Mouse (Mus musculus): Measurements from ENCODE around the gene Susd3. TPM values are rescaled to one million over a fixed set of nuclear protein-coding genes. Genes with fewer than 3 reads are reported as not detected.

Gene Susd3
- total RNA-seq, 2 experiments from 2014 or later, result 8.2 to 11.3 TPM

GRCm38 (mm10) chr13:49188219-49188965 is 60.1 kb downstream of the Susd3 start:
- no peak for DNase-seq (ENCODE audit: low spot score in 2 of 2)

- DNase-seq (ENCODE audit: low spot score in 2 of 2), result peak; percentile 67 to 75
Observed at GRCm38 (mm10) chr13:49187288-49188218, 61.0 kb downstream of the Susd3 start, which contains the start of gene Ninj1. Gene Ninj1, plus strand, starts transcription at chr13:49187485.

GRCm38 (mm10) chr13:49186798-49187287 is 61.7 kb downstream of the Susd3 start:
- no peak for DNase-seq (ENCODE audit: low spot score in 2 of 2)

- DNase-seq (ENCODE audit: low spot score in 2 of 2), result no peak
Observed at GRCm38 (mm10) chr13:49183646-49184045, 64.9 kb downstream of the Susd3 start.

GRCm38 (mm10) chr13:49183161-49183560 is 65.3 kb downstream of the Susd3 start:
- DNase-seq (ENCODE audit: low spot score in 2 of 2), result no peak

- DNase-seq (ENCODE audit: low spot score in 2 of 2), result no peak
Observed at GRCm38 (mm10) chr13:49181411-49181984, 67.0 kb downstream of the Susd3 start.

GRCm38 (mm10) chr13:49180691-49181090 is 67.8 kb downstream of the Susd3 start:
- DNase-seq (ENCODE audit: low spot score in 2 of 2), result no peak

Other genes starting within 250 kb of the Susd3 start
- 10 to 100 TPM; 10.1 to 10.5 TPM for gene Wnk2, start 100.7 kb downstream of the Susd3 start, total RNA-seq (2021)
- 10 to 100 TPM; 49.0 to 51.9 TPM for gene Ninj1, start 61.2 kb downstream of the Susd3 start, total RNA-seq (2021)
- gene Card19, start 32.7 kb downstream of the Susd3 start, total RNA-seq (2021), result 10 to 100 TPM; 48.9 to 62.7 TPM
- gene Fgd3, start 71.6 kb upstream of the Susd3 start, total RNA-seq (2021), result 1 to 10 TPM; 5.3 to 6.0 TPM
- gene Bicd2, start 92.9 kb upstream of the Susd3 start, total RNA-seq (2021), result 10 to 100 TPM; 33.5 to 35.9 TPM
- gene Ippk, start 172.5 kb upstream of the Susd3 start, total RNA-seq (2021), result 10 to 100 TPM; 17.9 to 18.3 TPM
- 1 to 10 TPM; 1.1 to 1.9 TPM for gene Tes3-ps, start 244.6 kb upstream of the Susd3 start, total RNA-seq (2021)

All from adrenal gland, postnatal 4 days (tissue).